Mouse (Mus musculus): ENCODE results near the gene Zfp618.

DNA sequence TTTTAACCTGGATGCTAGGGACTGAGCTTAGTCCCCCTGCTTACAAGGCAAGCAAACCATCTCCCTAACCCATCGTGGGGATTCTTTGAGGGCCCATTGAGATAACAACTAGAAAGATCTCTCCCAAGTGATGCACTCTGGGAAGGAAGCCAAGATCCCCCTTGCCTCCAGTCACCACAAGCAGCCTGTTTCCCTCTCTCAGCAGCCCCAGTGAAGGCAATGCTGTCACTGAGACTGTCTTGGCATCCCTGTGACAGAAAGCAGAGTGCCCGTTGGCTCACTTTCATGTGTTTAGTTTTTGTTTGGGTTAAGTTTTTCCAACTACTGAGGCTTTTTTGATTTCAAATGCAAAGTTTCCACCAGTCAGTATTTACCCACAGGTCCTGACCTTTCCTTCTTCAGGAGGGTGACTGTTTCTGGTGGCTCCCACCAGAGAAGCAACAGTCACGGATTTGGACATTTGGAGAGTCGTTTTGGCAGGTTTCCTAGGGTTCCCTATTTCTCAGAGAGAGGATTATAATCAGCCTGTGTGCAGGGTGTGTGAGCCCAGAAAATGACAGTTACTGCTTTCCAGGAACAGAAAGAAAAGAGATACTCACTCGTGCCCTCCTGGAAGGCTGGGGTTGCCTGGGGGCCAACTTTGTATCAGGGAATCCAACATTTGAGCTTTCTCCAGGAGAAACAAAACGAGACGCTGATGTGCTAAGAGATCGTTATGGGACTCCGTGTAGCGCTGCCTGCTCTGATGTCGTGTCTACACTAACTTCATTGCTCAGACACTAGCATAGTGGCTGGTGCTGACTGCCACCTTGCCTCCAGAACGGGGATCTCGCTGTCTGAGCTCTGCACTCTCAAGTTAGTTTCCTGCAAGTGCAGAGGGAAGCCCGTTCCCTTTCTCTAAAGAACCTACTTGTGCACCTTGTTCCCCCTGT, 23.1 kb upstream of the Zfp618 start:
- no peak for TF ChIP-seq POLR2A (IDR thresholded peaks at IDR 0.05; ENCODE audit: low read depth, low read length)
- no peak for TF ChIP-seq CTCF (IDR thresholded peaks at IDR 0.05; ENCODE audit: extremely low read depth, insufficient read length, insufficient replicate concordance, low read depth, low read length)

Data from small intestine, adult 2 months (tissue).